Mouse (Mus musculus) hindbrain, embryonic 14.5 days (tissue): ENCODE measurements around the gene Slc30a2. TPM values are rescaled to one million over a fixed set of nuclear protein-coding genes. Genes with fewer than 3 reads are reported as not detected.

Experiments
- ATAC-seq: fragments of 200-750 bp; cut with Nextera tagmentation; 2 replicates; pipeline ENCODE4 v1.8.0; 2017; ENCODE audit warnings: moderate number of reproducible peaks, mild to moderate bottlenecking, moderate TSS enrichment, moderate library complexity; ENCODE audit not compliant: low FRiP score
- DNase-seq: peaks from one replicate; pipeline ENCODE4 v3.0.0-alpha.2; 2015; ENCODE audit warnings: low spot score
- H3K27ac ChIP-seq: fragments of 300-500 bp; sonication (generic); 2 replicates; pipeline ENCODE4 v1.5.1; 2014; ENCODE audit warnings: mild to moderate bottlenecking, moderate library complexity
- H3K27me3 ChIP-seq: fragments of 300-500 bp; sonication (generic); 2 replicates; pipeline ENCODE4 v1.6.1; 2014; ENCODE audit warnings: mild to moderate bottlenecking, low read length, mixed read lengths; ENCODE audit not compliant: control insufficient read depth, insufficient read depth
- H3K36me3 ChIP-seq: fragments of 300-500 bp; sonication (generic); replicated peaks from 2 replicates; pipeline ENCODE4 v1.6.1; 2014; ENCODE audit not compliant: control insufficient read depth, insufficient read depth
- H3K4me1 ChIP-seq: fragments of 300-500 bp; sonication (generic); replicated peaks from 2 replicates; pipeline ENCODE4 v1.6.1; 2014; ENCODE audit warnings: antibody characterized with exemption, low read length, mixed read lengths; ENCODE audit not compliant: control insufficient read depth, insufficient read depth
- H3K4me2 ChIP-seq: fragments of 300-500 bp; sonication (generic); replicated peaks from 2 replicates; pipeline ENCODE4 v1.6.1; 2014; ENCODE audit warnings: mild to moderate bottlenecking, moderate library complexity
- H3K4me3 ChIP-seq: fragments of 300-500 bp; sonication (generic); replicated peaks from 2 replicates; pipeline ENCODE4 v1.5.1; 2014; ENCODE audit warnings: mild to moderate bottlenecking, low read length
- H3K9ac ChIP-seq: fragments of 300-500 bp; sonication (generic); 2 replicates; pipeline ENCODE4 v1.6.1; 2014
- H3K9me3 ChIP-seq: fragments of 300-500 bp; sonication (generic); 2 replicates; pipeline ENCODE4 v1.6.1; 2016; ENCODE audit warnings: low read length; ENCODE audit not compliant: control insufficient read depth
- WGBS: fragments of 180-500 bp; shearing (Covaris S2); extraction: QIAGEN DNeasy Blood & Tissue Kit; methylation state at CpG from one replicate; pipeline ENCODE4 v1.1.7; 2014; 5-methylcytosine and 5-hydroxymethylcytosine counted together
- polyA plus RNA-seq: library from polyadenylated mRNA; unstranded; fragments of >200 nt; fragmentation: Nextera tagmentation; extraction: Ambion mirVana; gene quantifications from 2 replicates; pipeline ENCODE4 v1.2.1, GENCODE M21; 2014

Gene Slc30a2
- polyA plus RNA-seq, 1 experiment from 2014 or later, result 0.13 TPM

DNA sequence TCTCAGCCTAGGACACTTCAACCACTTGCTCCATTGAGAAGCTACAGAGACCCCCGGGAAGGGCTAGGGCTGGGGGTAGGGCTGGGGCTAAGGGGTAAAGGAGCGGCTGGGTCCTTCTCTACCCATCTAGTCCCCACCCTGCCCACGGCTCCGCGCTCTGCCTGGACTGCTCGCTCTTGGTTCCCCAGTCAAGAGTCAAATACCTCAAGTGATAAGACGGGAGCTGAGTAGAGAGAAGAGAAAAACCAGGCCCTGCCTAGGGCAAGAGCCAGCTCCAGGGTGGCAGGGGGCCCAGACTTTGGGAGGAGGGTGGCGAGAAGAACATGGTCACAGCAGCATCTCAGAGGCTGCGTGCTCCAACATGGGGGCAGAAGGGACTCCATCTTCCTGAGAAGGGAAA, 27.5 kb upstream of the Slc30a2 start:
- WGBS, result 79% methylated on average over 9 of the region's 9 CpGs
- H3K9ac ChIP-seq, result no peak overlapping the region
- DNase-seq (no peak), ATAC-seq (no peak)
- no peak overlapping the region for H3K4me3 ChIP-seq
- no peak overlapping the region for H3K27ac ChIP-seq
- no peaks in the 10 kb centered on the region for H3K4me1 ChIP-seq
- H3K9me3 ChIP-seq, result no peaks in the 10 kb centered on the region
- no peaks in the 10 kb centered on the region for H3K27me3 ChIP-seq
- no peak overlapping the region for H3K4me2 ChIP-seq
- no peaks in the 10 kb centered on the region for H3K36me3 ChIP-seq

DNA sequence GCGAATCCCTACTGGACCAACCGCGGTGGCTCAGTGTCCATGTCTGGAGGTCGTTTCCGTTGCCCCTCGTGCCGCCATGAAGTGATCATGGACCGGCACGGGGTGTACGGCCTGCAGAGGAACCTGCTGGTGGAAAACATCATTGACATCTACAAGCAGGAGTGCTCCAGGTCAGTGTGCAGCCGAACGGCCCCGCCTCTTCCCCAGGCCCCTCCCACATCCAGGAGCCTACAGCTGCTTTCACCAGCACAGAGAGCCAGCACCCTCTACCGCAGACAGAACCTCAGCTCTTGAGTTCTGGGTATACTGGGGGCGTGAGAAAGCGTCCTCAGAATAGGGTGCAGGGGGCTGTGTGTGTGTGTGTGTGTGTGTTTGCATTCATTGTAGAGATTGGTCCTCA, 26.6 kb upstream of the Slc30a2 start:
- H3K9me3 ChIP-seq, result no peaks in the 10 kb centered on the region
- no peaks in the 10 kb centered on the region for H3K27me3 ChIP-seq
- ATAC-seq, result no peak
- no peak overlapping the region for H3K27ac ChIP-seq
- WGBS, result 57% methylated on average over 16 of the region's 16 CpGs
- H3K4me1 ChIP-seq, result no peaks in the 10 kb centered on the region
- no peak for DNase-seq
- H3K4me2 ChIP-seq, result no peak overlapping the region
- H3K4me3 ChIP-seq, result no peak overlapping the region
- H3K9ac ChIP-seq, result no peak overlapping the region
- H3K36me3 ChIP-seq, result no peaks in the 10 kb centered on the region

DNA sequence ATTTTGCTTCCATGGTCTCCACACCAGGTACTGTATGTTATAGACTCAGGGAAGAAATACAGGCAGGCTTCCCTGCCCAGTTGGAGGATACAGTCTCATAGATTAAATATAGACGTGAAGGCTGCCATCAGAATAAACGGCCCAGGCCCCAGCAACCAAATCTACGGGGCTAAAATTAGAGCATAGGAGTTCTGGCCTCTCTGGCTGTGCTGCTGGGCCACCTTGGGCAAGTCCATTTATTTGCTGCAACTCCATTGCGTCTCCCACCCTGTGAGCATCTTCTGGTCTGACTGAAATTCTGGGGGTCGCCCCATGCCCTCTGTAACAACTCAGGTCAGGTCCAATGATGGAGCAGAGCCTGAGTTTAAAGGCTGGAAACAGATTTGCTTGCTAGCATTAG, 23.9 kb upstream of the Slc30a2 start:
- no peaks in the 10 kb centered on the region for H3K27me3 ChIP-seq
- no peak overlapping the region for H3K4me2 ChIP-seq
- H3K9ac ChIP-seq, result no peak overlapping the region
- no peak overlapping the region for H3K27ac ChIP-seq
- H3K36me3 ChIP-seq, result no peaks in the 10 kb centered on the region
- DNase-seq (no peak), ATAC-seq (no peak)
- H3K4me3 ChIP-seq, result no peak overlapping the region
- no peaks in the 10 kb centered on the region for H3K4me1 ChIP-seq
- no peaks in the 10 kb centered on the region for H3K9me3 ChIP-seq
- 93% methylated on average over 5 of the region's 5 CpGs for WGBS

DNA sequence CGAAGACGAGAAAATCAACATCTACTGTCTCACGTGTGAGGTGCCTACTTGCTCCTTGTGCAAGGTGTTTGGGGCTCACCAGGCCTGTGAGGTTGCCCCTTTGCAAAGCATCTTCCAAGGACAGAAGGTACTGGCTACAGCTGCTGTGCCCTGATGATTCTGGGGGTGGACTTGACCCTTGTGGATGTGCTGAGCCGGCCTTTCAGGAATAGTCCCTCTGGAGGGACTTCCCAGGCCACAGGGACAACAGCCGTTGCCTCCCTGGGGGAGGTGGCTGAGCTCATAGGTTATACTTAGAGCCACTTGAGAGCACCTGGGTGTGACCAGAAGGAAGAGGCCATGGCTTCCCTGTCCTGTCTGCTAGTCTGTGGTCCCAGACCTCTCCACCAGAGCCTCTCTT, 23.3 kb upstream of the Slc30a2 start:
- 77% methylated on average over 5 of the region's 5 CpGs for WGBS
- H3K27ac ChIP-seq, result no peak overlapping the region
- no peaks in the 10 kb centered on the region for H3K27me3 ChIP-seq
- H3K4me2 ChIP-seq, result no peak overlapping the region
- H3K4me3 ChIP-seq, result no peak overlapping the region
- no peak overlapping the region for H3K9ac ChIP-seq
- no peaks in the 10 kb centered on the region for H3K4me1 ChIP-seq
- ATAC-seq, result no peak
- no peaks in the 10 kb centered on the region for H3K36me3 ChIP-seq
- no peak for DNase-seq
- H3K9me3 ChIP-seq, result no peaks in the 10 kb centered on the region

DNA sequence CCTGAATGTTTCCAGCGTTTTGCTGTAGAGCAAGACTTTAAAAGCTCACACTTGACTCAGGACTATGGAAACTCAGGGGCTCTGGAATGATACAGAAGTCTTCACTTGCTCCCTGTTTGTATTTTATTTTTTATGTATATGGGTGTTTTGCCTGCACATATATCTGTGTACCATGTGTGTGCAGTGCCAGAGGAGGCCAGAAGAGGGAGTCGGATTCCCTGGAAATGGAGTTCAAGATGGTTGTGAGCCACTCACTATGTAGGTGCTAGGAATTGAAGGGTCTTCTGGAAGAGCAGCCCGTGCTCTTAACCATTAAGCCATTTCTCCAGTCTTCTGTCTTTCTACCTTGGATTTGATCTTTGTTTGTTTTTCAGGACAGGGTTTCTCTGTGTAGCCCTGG, 21.5 kb upstream of the Slc30a2 start:
- Histone ChIP-seq H3K4me3 (no peak overlapping the region), H3K36me3 (no peaks in the 10 kb centered on the region), H3K4me1 (no peaks in the 10 kb centered on the region), H3K4me2 (no peak overlapping the region), H3K9me3 (no peaks in the 10 kb centered on the region), H3K9ac (no peak overlapping the region), H3K27ac (no peak overlapping the region), H3K27me3 (no peaks in the 10 kb centered on the region)
- ATAC-seq, result no peak
- DNase-seq, result no peak
- 63% methylated on average over 3 of the region's 3 CpGs for WGBS

DNA sequence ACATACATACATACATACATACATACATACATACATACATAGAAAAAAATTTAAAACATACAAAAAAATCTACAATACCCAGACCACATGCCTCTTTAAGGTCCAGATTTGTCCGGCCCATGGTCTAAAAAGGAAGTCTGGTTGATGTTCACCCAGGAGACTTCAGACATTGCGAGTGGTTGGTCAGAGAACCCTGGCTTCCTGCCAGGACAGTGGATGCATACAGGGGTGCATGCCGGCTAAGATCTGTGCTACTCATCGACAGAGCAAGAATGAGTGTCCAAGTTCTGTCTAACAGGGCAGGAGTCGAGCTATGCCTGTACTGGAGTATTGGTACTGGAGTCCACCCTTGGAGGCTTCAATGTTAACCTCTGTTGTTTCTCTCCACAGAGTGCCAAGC, 18.3 kb upstream of the Slc30a2 start:
- 74% methylated on average over 5 of the region's 5 CpGs for WGBS
- Histone ChIP-seq H3K9me3 (no peaks in the 10 kb centered on the region), H3K27ac (no peak overlapping the region), H3K4me1 (no peaks in the 10 kb centered on the region), H3K36me3 (no peaks in the 10 kb centered on the region), H3K9ac (no peak overlapping the region), H3K4me2 (no peak overlapping the region), H3K27me3 (no peaks in the 10 kb centered on the region), H3K4me3 (no peak overlapping the region)
- ATAC-seq (no peak), DNase-seq (no peak)

DNA sequence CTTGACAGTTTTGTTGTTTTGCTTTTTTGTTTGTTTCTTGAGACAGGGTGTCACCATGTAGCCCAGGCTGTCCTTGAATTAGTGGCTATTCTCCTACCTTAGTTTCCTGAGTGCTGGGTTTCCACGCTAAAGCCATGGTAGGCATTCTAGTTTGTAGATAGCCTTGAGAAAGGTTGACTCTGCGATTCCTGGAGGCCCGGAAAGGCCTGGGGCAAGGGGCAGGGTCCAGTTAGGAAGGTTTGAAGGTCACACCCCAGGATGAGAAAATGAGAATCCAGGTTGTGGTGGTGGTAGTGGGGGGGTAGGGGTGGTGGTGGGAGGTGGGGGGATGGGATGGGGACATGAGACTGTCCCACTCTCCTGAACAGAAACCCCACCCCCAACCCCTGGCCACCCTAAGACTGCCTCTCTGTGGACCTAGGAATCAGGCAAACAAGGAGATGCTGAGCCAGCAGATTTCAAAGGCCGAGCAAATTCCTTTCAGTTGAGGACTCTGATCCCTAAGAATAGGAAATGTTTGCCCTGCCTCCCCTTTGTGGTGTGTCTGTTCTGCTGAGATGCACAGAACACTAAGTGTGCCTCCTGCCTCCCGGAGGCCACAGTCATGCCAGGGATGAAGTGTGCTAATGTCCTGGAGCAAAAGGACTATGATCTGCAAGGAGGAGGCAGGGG, 16.0 kb upstream of the Slc30a2 start:
- no peaks in the 10 kb centered on the region for H3K27me3 ChIP-seq
- DNase-seq, result no peak
- H3K27ac ChIP-seq, result no peak overlapping the region
- H3K36me3 ChIP-seq, result no peaks in the 10 kb centered on the region
- H3K4me1 ChIP-seq, result no peaks in the 10 kb centered on the region
- no peak for ATAC-seq
- no peak overlapping the region for H3K4me2 ChIP-seq
- no peak overlapping the region for H3K9ac ChIP-seq
- no peaks in the 10 kb centered on the region for H3K9me3 ChIP-seq
- no peak overlapping the region for H3K4me3 ChIP-seq
- 58% methylated on average over 5 of the region's 5 CpGs for WGBS

DNA sequence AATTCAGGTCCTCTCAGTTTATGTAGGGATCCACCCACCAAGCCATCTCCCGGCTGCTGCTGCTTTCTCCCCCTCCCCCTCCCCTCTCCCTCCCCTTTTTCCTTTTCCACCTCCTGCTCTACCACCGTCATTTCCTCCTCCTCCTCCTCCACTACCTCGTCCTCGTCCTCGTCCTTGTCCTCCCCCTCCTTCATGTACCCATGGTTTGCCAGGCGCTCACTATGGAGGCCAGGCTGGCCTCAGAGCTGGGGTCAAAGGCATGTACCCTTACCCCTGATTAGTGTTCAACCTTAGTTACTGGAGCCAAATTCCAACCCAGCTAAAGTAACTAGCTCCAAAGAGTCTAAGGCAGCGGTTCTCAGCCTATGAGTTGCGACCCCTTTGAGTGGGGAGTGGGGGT, 14.8 kb upstream of the Slc30a2 start:
- H3K4me1 ChIP-seq, result no peaks in the 10 kb centered on the region
- 49% methylated on average over 8 of the region's 8 CpGs for WGBS
- H3K36me3 ChIP-seq, result no peaks in the 10 kb centered on the region
- no peaks in the 10 kb centered on the region for H3K27me3 ChIP-seq
- no peak for DNase-seq
- H3K9ac ChIP-seq, result no peak overlapping the region
- ATAC-seq, result no peak
- H3K9me3 ChIP-seq, result no peaks in the 10 kb centered on the region
- no peak overlapping the region for H3K4me2 ChIP-seq
- H3K27ac ChIP-seq, result no peak overlapping the region
- no peak overlapping the region for H3K4me3 ChIP-seq

DNA sequence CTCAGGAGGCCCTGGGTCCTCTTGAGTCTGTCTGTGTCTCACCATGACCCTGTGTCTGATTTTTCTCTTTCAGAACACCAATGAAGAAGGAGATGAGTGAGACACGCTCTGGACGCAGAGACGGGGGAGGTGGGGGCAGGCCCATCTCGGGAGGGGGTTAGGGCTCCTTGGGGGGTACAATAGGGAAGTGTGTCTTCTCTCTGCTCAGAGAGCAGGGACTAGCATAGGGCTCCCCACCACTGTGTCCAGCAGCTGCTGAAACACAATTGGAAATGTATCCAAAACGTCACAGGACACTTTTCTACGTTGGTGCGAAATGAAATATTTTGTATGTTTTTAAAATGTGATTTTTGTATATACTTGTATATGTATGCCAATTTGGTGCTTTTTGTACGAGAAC, 14.1 kb upstream of the Slc30a2 start:
- H3K4me1 ChIP-seq, result no peaks in the 10 kb centered on the region
- H3K27me3 ChIP-seq, result no peaks in the 10 kb centered on the region
- H3K36me3 ChIP-seq, result no peaks in the 10 kb centered on the region
- no peak overlapping the region for H3K4me3 ChIP-seq
- DNase-seq (no peak), ATAC-seq (no peak)
- H3K9me3 ChIP-seq, result no peaks in the 10 kb centered on the region
- WGBS, result 83% methylated on average over 8 of the region's 8 CpGs
- no peak overlapping the region for H3K4me2 ChIP-seq
- H3K27ac ChIP-seq, result no peak overlapping the region
- H3K9ac ChIP-seq, result no peak overlapping the region

DNA sequence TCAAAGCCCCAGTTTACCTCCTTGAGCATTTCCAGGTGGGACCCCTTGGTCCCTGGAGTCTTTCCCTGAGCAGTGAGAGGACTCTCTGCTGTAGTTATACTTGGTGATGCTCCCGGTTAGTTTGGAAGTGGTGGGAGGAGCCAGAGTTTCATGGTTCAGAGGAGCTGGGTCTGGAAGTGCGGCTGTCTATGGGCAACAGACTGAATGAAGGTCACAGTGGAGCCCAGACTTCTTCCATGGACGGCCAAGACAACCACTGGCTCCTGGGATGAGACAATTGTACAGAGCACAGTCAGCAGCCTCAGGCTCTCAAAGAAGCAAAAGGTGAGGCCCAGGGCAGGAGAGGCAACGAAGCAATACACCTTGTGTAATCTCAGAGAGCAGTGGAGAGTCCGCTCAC, 12.7 kb upstream of the Slc30a2 start:
- H3K4me3 ChIP-seq, result no peak overlapping the region
- no peak for DNase-seq
- ATAC-seq, result no peak
- no peak overlapping the region for H3K4me2 ChIP-seq
- no peaks in the 10 kb centered on the region for H3K36me3 ChIP-seq
- no peak overlapping the region for H3K27ac ChIP-seq
- H3K9ac ChIP-seq, result no peak overlapping the region
- WGBS, result 61% methylated on average over 5 of the region's 5 CpGs
- H3K27me3 ChIP-seq, result no peaks in the 10 kb centered on the region
- no peaks in the 10 kb centered on the region for H3K9me3 ChIP-seq
- no peaks in the 10 kb centered on the region for H3K4me1 ChIP-seq
